Mouse (Mus musculus): Measurements from ENCODE around the gene Tgfbr3. TPM values are rescaled to one million over a fixed set of nuclear protein-coding genes. Genes with fewer than 3 reads are reported as not detected.

Tgfbr3 gene
- polyA plus RNA-seq, 1 experiment from 2014 or later = 30.7 TPM

DNA sequence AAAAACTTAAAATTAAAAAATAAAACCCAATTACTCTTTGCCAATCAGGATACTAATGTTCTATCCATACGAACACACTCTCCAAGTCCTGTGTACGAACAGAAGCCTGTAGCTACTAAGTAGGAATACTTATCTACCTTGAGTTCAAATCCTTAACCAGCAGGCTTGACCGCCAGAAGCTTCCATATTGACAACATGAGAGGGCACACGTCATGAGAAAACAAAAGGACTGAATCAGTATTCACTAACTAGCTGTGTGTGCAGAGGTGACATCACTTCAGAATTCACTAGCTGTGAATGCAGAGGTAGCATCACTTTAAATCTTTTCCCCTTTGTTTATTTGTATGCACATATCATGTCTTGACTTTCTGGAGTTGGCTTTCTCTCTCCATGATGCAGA, 4.6 kb upstream of the Tgfbr3 start:
- H3K36me3 ChIP-seq = no peaks in the 10 kb centered on the region
- no peak for ATAC-seq (ENCODE audit: insufficient number of reproducible peaks, low FRiP score, low TSS enrichment, low read depth)
- H3K9me3 ChIP-seq = no peaks in the 10 kb centered on the region
- 90% methylated on average over 4 of the region's 4 CpGs for WGBS
- H3K9ac ChIP-seq = no peak overlapping the region
- H3K4me1 ChIP-seq = peaks cover 26% of the 10 kb centered on the region
- H3K27ac ChIP-seq = no peak overlapping the region
- H3K4me3 ChIP-seq = no peak overlapping the region
- no peak overlapping the region for H3K4me2 ChIP-seq
- no peaks in the 10 kb centered on the region for H3K27me3 ChIP-seq

DNA sequence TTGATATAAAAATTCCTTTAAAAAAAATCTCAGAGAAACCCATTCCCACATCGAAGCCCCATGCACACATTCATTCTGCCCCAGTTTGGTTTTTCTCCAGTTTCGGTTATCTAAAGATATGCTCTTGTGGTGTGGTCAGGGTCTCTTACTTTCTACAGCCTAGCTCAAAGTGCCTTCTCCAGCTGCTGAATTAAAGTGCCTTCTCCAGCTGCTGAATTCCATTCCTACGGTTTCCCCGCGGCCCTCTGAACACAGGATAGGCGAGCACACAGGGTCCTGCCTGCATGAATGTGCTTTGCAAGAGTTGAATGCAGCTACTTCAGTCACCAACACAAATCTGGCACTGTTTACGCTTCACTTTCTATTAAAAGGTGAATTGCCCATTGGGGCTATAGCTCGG, 557 bp upstream of the Tgfbr3 start:
- 24% methylated on average over 8 of the region's 8 CpGs for WGBS
- peak overlapping the region; percentile 90 for H3K4me3 ChIP-seq
- H3K4me2 ChIP-seq = peak overlapping the region; percentile 79
- H3K27ac ChIP-seq = peak overlapping the region; percentile 97
- no peaks in the 10 kb centered on the region for H3K9me3 ChIP-seq
- H3K36me3 ChIP-seq = no peaks in the 10 kb centered on the region
- no peak overlapping the region for H3K9ac ChIP-seq
- ATAC-seq (ENCODE audit: insufficient number of reproducible peaks, low FRiP score, low TSS enrichment, low read depth) = no peak
- no peaks in the 10 kb centered on the region for H3K27me3 ChIP-seq
- peaks cover 24% of the 10 kb centered on the region for H3K4me1 ChIP-seq

DNA sequence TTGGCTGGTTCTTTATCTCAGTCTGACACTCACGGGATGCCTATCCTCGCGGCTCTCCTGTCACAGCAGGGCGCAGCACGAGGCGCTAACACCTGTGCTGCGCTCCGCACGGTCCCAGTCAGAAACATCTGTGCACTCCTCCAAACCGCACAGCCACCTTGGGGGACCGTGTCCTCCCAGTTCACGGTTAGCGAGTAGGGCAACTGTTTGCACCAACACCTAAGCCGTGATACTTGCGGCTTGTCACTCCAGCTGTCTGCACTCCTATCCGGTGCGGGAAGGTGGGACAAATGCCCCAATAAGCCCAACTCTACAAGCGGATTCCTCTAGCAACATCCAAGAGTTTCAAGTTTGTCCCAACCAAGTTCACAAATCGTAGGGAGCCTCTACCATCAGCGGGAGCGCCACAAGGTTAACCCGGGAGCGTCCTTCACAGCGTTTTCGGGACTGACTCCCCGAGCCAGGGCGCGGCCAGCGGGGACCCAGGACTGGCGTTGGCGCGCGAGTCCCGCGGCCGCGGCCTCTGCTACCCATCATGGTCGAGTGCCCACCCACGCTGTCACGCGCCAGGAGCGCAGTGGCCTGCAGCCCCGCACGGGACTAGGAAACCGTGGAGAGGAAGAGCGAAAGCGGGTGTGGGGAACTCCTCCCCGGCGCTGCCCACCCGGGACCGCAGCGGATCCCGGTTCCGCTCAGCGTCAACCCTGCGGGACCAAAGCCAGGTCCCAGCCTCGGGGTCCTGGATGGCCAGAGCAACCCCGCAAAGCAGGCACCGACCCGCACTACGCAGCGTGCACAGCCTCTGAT, 799 bp downstream of the Tgfbr3 start:
- ATAC-seq (ENCODE audit: insufficient number of reproducible peaks, low FRiP score, low TSS enrichment, low read depth) = peak; percentile 35

DNA sequence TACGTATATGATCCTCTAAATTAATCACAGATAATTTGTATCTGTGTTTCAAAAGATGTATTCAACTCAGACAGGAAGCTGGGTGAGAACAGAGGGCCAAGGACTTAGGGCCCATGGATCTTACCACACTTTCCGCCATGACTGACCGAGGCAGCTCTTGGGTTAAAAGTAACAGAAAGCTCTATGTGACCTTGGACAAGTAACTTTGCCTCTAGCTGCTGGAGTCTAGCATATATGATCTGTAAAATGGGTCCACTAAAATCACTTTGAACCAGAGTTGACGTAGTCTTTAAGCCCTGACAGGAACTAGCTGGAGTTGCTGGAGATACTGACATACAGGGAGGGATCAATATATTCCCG, 1.5 kb downstream of the Tgfbr3 start:
- WGBS = 41% methylated on average over 5 of the region's 5 CpGs
- Histone ChIP-seq H3K4me2 (peak overlapping the region; percentile 79), H3K27ac (peak overlapping the region; percentile 97)

More for the DNA sequence above, 799 bp downstream of the Tgfbr3 start:
- Histone ChIP-seq H3K36me3 (no peaks in the 10 kb centered on the region), H3K9me3 (no peaks in the 10 kb centered on the region), H3K4me3 (peak overlapping the region; percentile 90), H3K27me3 (no peaks in the 10 kb centered on the region), H3K9ac (peak overlapping the region; percentile 87), H3K4me2 (peak overlapping the region; percentile 79), H3K4me1 (peaks cover 33% of the 10 kb centered on the region), H3K27ac (peak overlapping the region; percentile 97)
- WGBS = under 1% methylated on average over 62 of the region's 62 CpGs

DNA sequence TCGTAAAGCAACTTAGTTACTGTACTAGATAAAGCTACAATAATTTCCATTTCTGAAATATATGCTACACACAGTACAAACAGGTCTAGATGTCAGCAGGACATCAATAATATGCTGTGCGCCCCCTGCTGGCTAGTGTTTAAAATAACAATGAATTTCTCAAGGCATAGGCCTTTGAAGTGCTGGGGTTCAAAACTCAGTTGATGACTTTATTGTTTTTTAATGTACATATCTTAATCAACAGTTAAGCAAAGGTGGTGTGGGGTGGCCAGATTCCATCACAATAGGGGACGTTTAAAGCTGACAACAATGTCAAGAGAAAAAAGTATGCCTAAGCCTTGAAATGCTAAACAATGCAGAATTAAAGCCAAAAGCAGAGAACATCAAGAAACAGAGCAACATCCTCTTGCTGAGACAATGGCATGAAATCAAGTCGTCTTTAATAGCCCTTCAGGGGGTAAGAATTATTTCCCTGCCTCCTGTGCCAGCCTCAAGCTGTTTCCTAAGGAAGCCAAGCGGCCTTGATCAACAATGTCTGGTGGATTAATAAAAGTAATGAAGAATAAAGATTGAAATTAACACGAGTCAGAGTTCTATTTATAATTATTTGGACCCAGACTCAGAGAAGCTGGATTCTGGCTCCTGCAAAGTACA, 2.0 kb downstream of the Tgfbr3 start:
- H3K4me3 ChIP-seq = peak overlapping the region; percentile 90

More for the DNA sequence above, 1.5 kb downstream of the Tgfbr3 start:
- peaks cover 39% of the 10 kb centered on the region for H3K4me1 ChIP-seq
- no peaks in the 10 kb centered on the region for H3K36me3 ChIP-seq
- H3K27me3 ChIP-seq = no peaks in the 10 kb centered on the region
- H3K9ac ChIP-seq = peak overlapping the region; percentile 87; the same call in 1 of the 2 replicates
- H3K4me3 ChIP-seq = peak overlapping the region; percentile 90
- no peaks in the 10 kb centered on the region for H3K9me3 ChIP-seq
- no peak for ATAC-seq (ENCODE audit: insufficient number of reproducible peaks, low FRiP score, low TSS enrichment, low read depth)

DNA sequence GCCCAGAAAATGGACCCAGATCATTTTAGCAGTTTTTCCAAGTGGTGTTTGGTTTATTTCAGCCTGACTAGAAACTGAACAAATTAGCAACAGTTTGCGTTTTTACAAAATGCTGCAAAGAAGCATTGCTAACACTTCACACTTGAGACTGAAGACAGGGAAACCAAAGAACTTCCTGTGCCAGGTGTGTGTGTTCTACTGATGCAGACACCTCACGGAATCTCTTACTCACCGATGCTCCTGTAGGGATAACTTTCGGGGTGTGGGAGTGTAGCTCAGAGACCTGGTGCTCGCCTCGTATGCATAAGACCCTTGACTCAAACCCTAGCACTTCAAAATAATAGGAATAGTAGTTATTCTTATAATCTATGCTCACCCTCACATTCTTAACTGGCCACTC, 3.9 kb downstream of the Tgfbr3 start:
- Histone ChIP-seq H3K9ac (no peak overlapping the region), H3K4me2 (no peak overlapping the region), H3K27ac (no peak overlapping the region), H3K36me3 (peaks cover 3% of the 10 kb centered on the region; the same call in 1 of the 2 replicates), H3K9me3 (no peaks in the 10 kb centered on the region), H3K27me3 (no peaks in the 10 kb centered on the region), H3K4me3 (no peak overlapping the region), H3K4me1 (peaks cover 55% of the 10 kb centered on the region)
- WGBS = 67% methylated on average over 6 of the region's 6 CpGs
- ATAC-seq (ENCODE audit: insufficient number of reproducible peaks, low FRiP score, low TSS enrichment, low read depth) = no peak

More for the DNA sequence above, 2.0 kb downstream of the Tgfbr3 start:
- no peaks in the 10 kb centered on the region for H3K36me3 ChIP-seq
- peaks cover 44% of the 10 kb centered on the region for H3K4me1 ChIP-seq
- H3K9ac ChIP-seq = peak overlapping the region; percentile 20; the same call in 1 of the 2 replicates
- ATAC-seq (ENCODE audit: insufficient number of reproducible peaks, low FRiP score, low TSS enrichment, low read depth) = no peak
- H3K27me3 ChIP-seq = no peaks in the 10 kb centered on the region
- H3K4me2 ChIP-seq = peak overlapping the region; percentile 79
- WGBS = 24% methylated on average over 6 of the region's 6 CpGs
- no peaks in the 10 kb centered on the region for H3K9me3 ChIP-seq
- H3K27ac ChIP-seq = peak overlapping the region; percentile 17; the same call in 1 of the 2 replicates

DNA sequence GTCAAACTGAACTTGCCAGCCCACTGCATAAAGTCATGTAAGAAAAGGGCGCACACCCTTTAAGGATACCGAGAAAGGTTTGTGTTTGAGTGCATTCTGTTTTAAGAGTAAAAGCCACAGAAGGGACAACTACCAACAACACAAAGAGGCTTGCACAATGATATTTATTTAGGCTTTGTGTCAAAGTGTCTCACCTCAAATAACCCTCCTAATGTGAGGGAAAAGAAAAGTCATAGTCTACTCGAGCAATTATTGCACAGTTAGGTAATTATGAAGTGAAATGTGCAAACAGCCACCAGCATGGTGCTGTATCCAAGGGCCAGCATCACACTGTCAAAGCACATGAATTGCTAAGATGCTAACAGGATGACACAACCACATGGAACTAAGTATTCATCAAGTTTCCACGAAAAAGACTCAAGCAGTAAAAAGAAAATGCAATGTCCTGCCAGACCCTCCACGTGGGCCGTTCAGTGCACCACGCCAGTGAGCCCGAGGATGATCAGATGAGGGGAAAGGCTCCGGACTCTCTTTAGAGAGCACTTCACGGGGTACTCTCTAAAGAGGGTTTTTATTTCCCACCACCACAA, 5.4 kb downstream of the Tgfbr3 start:
- Histone ChIP-seq H3K27ac (no peak overlapping the region), H3K4me3 (no peak overlapping the region), H3K9me3 (no peaks in the 10 kb centered on the region), H3K4me2 (no peak overlapping the region), H3K4me1 (peaks cover 47% of the 10 kb centered on the region), H3K27me3 (no peaks in the 10 kb centered on the region), H3K9ac (no peak overlapping the region), H3K36me3 (peaks cover 8% of the 10 kb centered on the region; the same call in 1 of the 2 replicates)
- no peak for ATAC-seq (ENCODE audit: insufficient number of reproducible peaks, low FRiP score, low TSS enrichment, low read depth)
- 67% methylated on average over 10 of the region's 10 CpGs for WGBS

DNA sequence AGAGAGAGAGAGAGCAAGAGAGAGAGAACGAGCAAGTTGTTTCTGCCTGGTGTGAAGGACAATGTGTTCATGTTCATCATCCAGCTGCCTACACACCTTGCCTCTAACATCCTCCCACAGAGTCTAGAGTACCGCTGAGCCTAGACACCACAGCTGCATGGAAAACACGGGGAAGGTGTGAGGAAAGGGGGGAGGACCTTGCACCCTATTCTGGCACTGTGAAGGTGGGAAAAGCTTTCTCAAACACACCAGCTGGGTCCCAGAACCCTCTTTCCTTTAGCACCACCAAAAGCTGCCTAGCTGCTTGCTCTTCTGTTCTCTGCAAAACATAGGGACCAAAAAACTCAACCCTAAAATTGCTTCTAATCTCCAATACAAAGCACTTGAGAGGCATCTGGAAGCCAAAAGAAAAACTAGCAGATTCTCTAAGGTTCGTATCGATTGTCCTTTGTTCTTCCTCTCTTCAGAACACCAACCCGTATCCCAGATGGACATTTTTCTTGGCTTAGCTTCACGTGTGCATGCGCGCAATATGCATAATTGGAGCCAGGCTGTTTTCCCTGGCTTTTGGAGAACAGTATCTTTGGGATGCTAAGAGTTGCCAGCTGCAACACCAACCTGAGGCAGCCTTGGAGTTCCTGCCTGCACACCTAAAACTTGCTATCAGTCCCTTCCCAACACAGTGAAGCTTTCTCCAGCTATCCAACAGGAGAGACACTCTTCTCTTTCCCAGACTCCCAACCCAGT, 6.7 kb downstream of the Tgfbr3 start:
- ATAC-seq (ENCODE audit: insufficient number of reproducible peaks, low FRiP score, low TSS enrichment, low read depth) = no peak
- H3K27ac ChIP-seq = no peak overlapping the region
- no peaks in the 10 kb centered on the region for H3K9me3 ChIP-seq
- no peak overlapping the region for H3K4me2 ChIP-seq
- peaks cover 42% of the 10 kb centered on the region for H3K4me1 ChIP-seq
- H3K4me3 ChIP-seq = no peak overlapping the region
- H3K36me3 ChIP-seq = peaks cover 8% of the 10 kb centered on the region; the same call in 1 of the 2 replicates
- WGBS = 40% methylated on average over 9 of the region's 9 CpGs
- H3K9ac ChIP-seq = no peak overlapping the region
- no peaks in the 10 kb centered on the region for H3K27me3 ChIP-seq

DNA sequence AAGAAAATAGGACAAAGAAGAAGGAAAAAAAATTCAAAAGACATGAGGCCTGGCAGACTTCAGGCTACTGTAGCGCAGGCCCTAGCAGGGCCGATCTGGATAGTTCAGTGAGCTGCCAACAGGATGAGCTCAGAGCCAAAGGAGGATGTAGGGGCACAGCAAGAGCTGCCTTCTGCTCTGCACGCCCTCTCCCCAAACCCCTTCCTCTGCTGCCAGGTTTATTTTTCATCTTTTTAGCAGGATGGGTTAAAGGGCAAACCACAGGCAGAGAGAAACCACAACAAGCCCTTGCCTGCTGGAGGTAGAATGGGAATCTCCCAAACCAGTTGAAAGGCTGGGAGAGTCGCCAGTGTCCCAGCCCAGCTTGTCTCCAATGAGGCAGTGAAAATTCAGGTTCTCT, 10.2 kb downstream of the Tgfbr3 start:
- H3K4me2 ChIP-seq = no peak overlapping the region
- peaks cover 44% of the 10 kb centered on the region for H3K4me1 ChIP-seq
- H3K36me3 ChIP-seq = peaks cover 8% of the 10 kb centered on the region; the same call in 1 of the 2 replicates
- ATAC-seq (ENCODE audit: insufficient number of reproducible peaks, low FRiP score, low TSS enrichment, low read depth) = no peak
- H3K9ac ChIP-seq = no peak overlapping the region
- WGBS = 66% methylated on average over 4 of the region's 4 CpGs
- no peaks in the 10 kb centered on the region for H3K27me3 ChIP-seq
- no peak overlapping the region for H3K4me3 ChIP-seq
- H3K9me3 ChIP-seq = no peaks in the 10 kb centered on the region
- H3K27ac ChIP-seq = no peak overlapping the region

DNA sequence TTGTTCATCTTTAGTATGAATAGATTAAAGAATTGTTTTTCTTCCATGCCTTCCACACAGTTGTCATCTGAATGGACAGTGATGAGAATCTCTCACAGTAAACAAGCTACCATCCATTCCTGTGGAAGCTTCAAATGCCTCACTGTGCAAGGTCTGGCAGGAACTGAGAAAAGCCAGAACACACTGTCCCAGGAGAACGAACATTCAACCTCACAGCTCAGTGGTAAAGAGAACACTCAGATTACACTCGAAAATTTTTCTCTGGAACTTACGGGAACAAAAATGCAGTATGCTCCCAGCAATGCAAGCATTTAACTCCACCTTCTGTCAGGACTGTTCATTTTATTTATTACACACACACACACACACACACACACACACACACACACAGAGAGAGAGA, 13.2 kb downstream of the Tgfbr3 start:
- Histone ChIP-seq H3K4me2 (no peak overlapping the region), H3K4me3 (no peak overlapping the region), H3K27ac (peak overlapping the region; percentile 51), H3K27me3 (no peaks in the 10 kb centered on the region), H3K9me3 (no peaks in the 10 kb centered on the region), H3K4me1 (peaks cover 35% of the 10 kb centered on the region), H3K36me3 (peaks cover 12% of the 10 kb centered on the region; the same call in 1 of the 2 replicates), H3K9ac (no peak overlapping the region)
- WGBS = 25% methylated on average over 3 of the region's 3 CpGs
- no peak for ATAC-seq (ENCODE audit: insufficient number of reproducible peaks, low FRiP score, low TSS enrichment, low read depth)

DNA sequence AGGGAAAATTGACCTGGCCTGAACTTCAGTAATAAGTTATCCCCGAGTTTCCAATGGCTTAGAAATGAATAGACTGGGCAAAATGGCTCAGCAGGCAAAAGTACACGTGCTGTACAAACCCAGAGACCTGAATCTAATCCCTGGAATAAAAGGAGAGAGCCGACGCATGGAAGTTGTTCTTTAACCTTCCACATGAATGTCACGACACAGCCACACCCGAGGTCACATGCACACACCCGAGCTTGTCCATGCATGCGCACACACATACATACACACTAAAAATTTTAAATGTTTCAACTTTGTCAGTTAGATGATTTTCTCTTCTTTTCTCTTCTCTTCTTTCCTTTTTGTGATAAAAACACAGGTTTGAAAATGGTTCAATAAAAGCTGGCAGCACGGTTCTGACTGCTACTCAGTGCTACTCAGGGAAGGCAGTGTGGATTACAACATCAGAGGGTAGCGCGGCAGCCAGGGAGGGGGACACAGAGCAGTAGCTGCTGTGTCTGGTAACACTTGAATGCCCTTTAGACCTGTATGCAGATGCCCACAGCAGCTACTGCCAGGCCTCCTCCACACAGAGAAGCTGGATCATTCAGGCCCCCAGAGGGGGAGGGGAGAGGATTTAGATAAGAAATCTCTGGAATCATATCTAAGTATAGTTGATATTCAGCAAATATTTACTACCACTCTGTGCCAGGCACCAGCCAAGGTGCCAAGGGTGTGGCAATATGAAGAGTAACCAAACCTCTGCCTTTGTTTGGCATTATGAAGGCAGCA, 17.0 kb downstream of the Tgfbr3 start:
- H3K27ac ChIP-seq = no peak overlapping the region
- no peaks in the 10 kb centered on the region for H3K27me3 ChIP-seq
- no peak overlapping the region for H3K4me3 ChIP-seq
- H3K4me2 ChIP-seq = no peak overlapping the region
- no peak overlapping the region for H3K9ac ChIP-seq
- H3K9me3 ChIP-seq = no peaks in the 10 kb centered on the region
- ATAC-seq (ENCODE audit: insufficient number of reproducible peaks, low FRiP score, low TSS enrichment, low read depth) = no peak
- WGBS = 54% methylated on average over 11 of the region's 11 CpGs
- H3K36me3 ChIP-seq = 0 out of 2 replicates have a peak, but pooled peaks cover 4% of the 10 kb centered on the region
- H3K4me1 ChIP-seq = peaks cover 57% of the 10 kb centered on the region

Measured in limb, embryonic 15.5 days (tissue).